Mouse (Mus musculus): ENCODE measurements around the gene Vamp3. TPM values are rescaled to one million over a fixed set of nuclear protein-coding genes. Genes with fewer than 3 reads are reported as not detected.
A peak's percentile ranks its signal among the peaks of the same experiment; 100 is the strongest.

Vamp3 gene
- total and polyA plus RNA-seq, 3 experiments = 29.2 to 68.4 (median 44.1) TPM

DNA sequence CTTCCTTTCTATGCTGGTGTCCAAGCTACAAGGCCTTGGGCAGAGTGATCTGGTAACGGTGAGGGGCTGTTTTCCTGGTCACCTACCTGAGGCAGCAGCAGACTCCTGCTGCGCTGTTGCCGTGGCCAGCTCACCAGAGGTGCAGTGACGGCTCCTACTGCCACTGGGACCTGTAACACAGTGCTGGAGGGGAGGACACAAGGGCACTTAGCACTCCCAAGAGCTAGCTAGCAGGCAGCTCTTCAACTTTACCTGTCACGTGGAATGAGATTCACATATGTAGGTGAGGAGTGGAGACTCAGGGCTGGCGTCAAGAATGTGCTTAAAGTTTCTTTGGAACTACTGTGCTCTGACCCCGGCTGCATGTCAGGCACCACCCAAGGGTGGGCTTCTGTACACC is 47.4 kb downstream of the Vamp3 start:
- dilution Hi-C loops (cut with MboI; ENCODE audit: extremely low pct_ligation_motif_present, extremely low pct_unique_long_range_greater_than_20kb, low sequenced_read_pairs) = no loop called here
- H3K9me3 ChIP-seq (replicated peaks; ENCODE audit: low read length) = no peaks in the 10 kb centered on the region
- no peaks in the 10 kb centered on the region for H3K79me2 ChIP-seq (replicated peaks; ENCODE audit: control insufficient read depth, extremely low read depth, insufficient read depth, poor library complexity, severe bottlenecking)
- no peak overlapping the region for H3K27ac ChIP-seq (ENCODE audit: insufficient read depth, low read depth)
- H3K9ac ChIP-seq (ENCODE audit: insufficient read depth, low read depth) = no peak overlapping the region
- TF ChIP-seq NELFE (IDR thresholded peaks at IDR 0.05; ENCODE audit: low read depth, low read length) = no peak
- TF ChIP-seq POLR2A (IDR thresholded peaks at IDR 0.05; ENCODE audit: low read depth, low read length) = no peak
- TF ChIP-seq RCOR1 (conservative IDR thresholded peaks at IDR 0.05; ENCODE audit: low read depth, low read length) = no peak
- TF ChIP-seq PAX5 (IDR thresholded peaks at IDR 0.05; ENCODE audit: low read length) = no peak
- TF ChIP-seq MYC (IDR thresholded peaks at IDR 0.05; ENCODE audit: low read depth, low read length) = no peak
- no peak for TF ChIP-seq SMC3 (IDR thresholded peaks at IDR 0.05; ENCODE audit: low read depth, low read length)
- TF ChIP-seq JUN (IDR thresholded peaks at IDR 0.05; ENCODE audit: insufficient read depth, low read depth, low read length) = no peak
- no peak for TF ChIP-seq ZKSCAN1 (IDR thresholded peaks at IDR 0.05; ENCODE audit: borderline replicate concordance, low read depth, low read length)
- no peak for TF ChIP-seq HCFC1 (IDR thresholded peaks at IDR 0.05; ENCODE audit: low read depth, low read length)
- no peak for TF ChIP-seq NRF1 (IDR thresholded peaks at IDR 0.05; ENCODE audit: low read depth, low read length)
- TF ChIP-seq TCF12 (IDR thresholded peaks at IDR 0.05; ENCODE audit: low read depth, low read length) = no peak
- TF ChIP-seq MXI1 (IDR thresholded peaks at IDR 0.05; ENCODE audit: low read depth, low read length) = no peak
- no peak for TF ChIP-seq BHLHE40 (IDR thresholded peaks at IDR 0.05; ENCODE audit: low read depth, low read length)
- no peak for TF ChIP-seq ETS1 (conservative IDR thresholded peaks at IDR 0.05; ENCODE audit: low read depth, low read length)
- TF ChIP-seq MEF2A (IDR thresholded peaks at IDR 0.05; ENCODE audit: borderline replicate concordance, low read depth, low read length) = no peak
- no peak for TF ChIP-seq ZNF384 (IDR thresholded peaks at IDR 0.05; ENCODE audit: low read depth, low read length)
- H3K4me1 ChIP-seq (ENCODE audit: control insufficient read depth in 1 of 2, insufficient read depth in 2 of 2) = peaks cover 9 to 13% of the 10 kb centered on the region in 2 experiments; a peak in 3 of 4 replicates
- H3K4me2 ChIP-seq (ENCODE audit: insufficient read depth, low read depth, poor library complexity, severe bottlenecking) = no peak overlapping the region
- H3K36me3 ChIP-seq (replicated peaks in 1 of 2; ENCODE audit: control insufficient read depth in 1 of 2, insufficient read depth in 1 of 2, low read length in 1 of 2) = peaks cover 0 to 3% of the 10 kb centered on the region in 2 experiments
- no peak overlapping the region for H3K4me3 ChIP-seq (replicated peaks in 1 of 3; ENCODE audit: low read depth in 2 of 3, low read length in 2 of 3, poor library complexity in 1 of 3)
- H3K27me3 ChIP-seq (replicated peaks) = no peaks in the 10 kb centered on the region
- DNase-seq (ENCODE audit: extremely low read depth) = no peak
- in situ Hi-C loops (cut with MboI; ENCODE audit: low pct_ligation_motif_present, low pct_unique_long_range_greater_than_20kb, low sequenced_read_pairs) = no loop called here

- no peaks in the 10 kb centered on the region for H3K79me2 ChIP-seq (replicated peaks; ENCODE audit: control insufficient read depth, extremely low read depth, insufficient read depth, poor library complexity, severe bottlenecking)
- H3K27ac ChIP-seq (ENCODE audit: insufficient read depth, low read depth) = no peak overlapping the region
- no peak overlapping the region for H3K4me2 ChIP-seq (ENCODE audit: insufficient read depth, low read depth, poor library complexity, severe bottlenecking)
- peak; percentile 86 for TF ChIP-seq SMC3 (IDR thresholded peaks at IDR 0.05; ENCODE audit: low read depth, low read length)
- peak; percentile 72 to 84 for TF ChIP-seq CTCF (conservative IDR thresholded peaks at IDR 0.05 in 1 of 2, IDR thresholded peaks at IDR 0.05 in 1 of 2; ENCODE audit: low read depth in 2 of 2, low read length in 2 of 2)
- TF ChIP-seq PAX5 (IDR thresholded peaks at IDR 0.05; ENCODE audit: low read length) = no peak
- no peak for TF ChIP-seq CHD2 (IDR thresholded peaks at IDR 0.05; ENCODE audit: low read length)
- TF ChIP-seq MXI1 (IDR thresholded peaks at IDR 0.05; ENCODE audit: low read depth, low read length) = no peak
- peak; percentile 21 for TF ChIP-seq ZC3H11A (IDR thresholded peaks at IDR 0.05; ENCODE audit: low read depth, low read length)
- no peak for TF ChIP-seq JUN (IDR thresholded peaks at IDR 0.05; ENCODE audit: insufficient read depth, low read depth, low read length)
- peak; percentile 68 for TF ChIP-seq RAD21 (IDR thresholded peaks at IDR 0.05; ENCODE audit: low read depth, low read length)
- TF ChIP-seq GABPA (IDR thresholded peaks at IDR 0.05; ENCODE audit: insufficient replicate concordance, low read depth, low read length) = no peak
- TF ChIP-seq E2F4 (IDR thresholded peaks at IDR 0.05; ENCODE audit: insufficient replicate concordance, low read depth, low read length) = no peak
- TF ChIP-seq ELF1 (IDR thresholded peaks at IDR 0.05; ENCODE audit: low read depth, low read length) = peak; percentile 44; the same call in 1 of the 2 replicates
- TF ChIP-seq MYC (IDR thresholded peaks at IDR 0.05; ENCODE audit: low read depth, low read length) = 0 out of 2 replicates have a peak, but pooled peaks have one; percentile 42
- no peaks in the 10 kb centered on the region for H3K27me3 ChIP-seq (replicated peaks)
- H3K36me3 ChIP-seq (replicated peaks in 1 of 2; ENCODE audit: control insufficient read depth in 1 of 2, insufficient read depth in 1 of 2, low read length in 1 of 2) = no peaks in the 10 kb centered on the region
- H3K4me1 ChIP-seq (ENCODE audit: control insufficient read depth in 1 of 2, insufficient read depth in 2 of 2) = peaks cover 15 to 26% of the 10 kb centered on the region in 2 experiments
- H3K9ac ChIP-seq (ENCODE audit: insufficient read depth, low read depth) = no peak overlapping the region
- H3K9me3 ChIP-seq (replicated peaks; ENCODE audit: low read length) = no peaks in the 10 kb centered on the region
- dilution Hi-C loops (cut with MboI; ENCODE audit: extremely low pct_ligation_motif_present, extremely low pct_unique_long_range_greater_than_20kb, low sequenced_read_pairs) = no loop called here
- peak; percentile 71 for DNase-seq (ENCODE audit: extremely low read depth)
- in situ Hi-C loops (cut with MboI; ENCODE audit: low pct_ligation_motif_present, low pct_unique_long_range_greater_than_20kb, low sequenced_read_pairs) = loop anchor here (5.0 kb wide), 1 partner anchor 40 kb away; no protein-coding TSS in a partner anchor
- no peak overlapping the region for H3K4me3 ChIP-seq (replicated peaks in 1 of 3; ENCODE audit: low read depth in 2 of 3, low read length in 2 of 3, poor library complexity in 1 of 3)
Observed at GRCm38 (mm10) chr4:151006945-151007344, 50.8 kb downstream of the Vamp3 start.
